Mouse (Mus musculus) CD4-positive, CD25-positive, alpha-beta regulatory T cell, adult 2 months (primary cell): Measurements from ENCODE around the gene Mtmr3.

Source experiments
- DNase-seq: peaks from one replicate; pipeline ENCODE4 v3.0.0-alpha.2; 2012; ENCODE audit warnings: low read depth, low spot score

Gene Mtmr3

DNA sequence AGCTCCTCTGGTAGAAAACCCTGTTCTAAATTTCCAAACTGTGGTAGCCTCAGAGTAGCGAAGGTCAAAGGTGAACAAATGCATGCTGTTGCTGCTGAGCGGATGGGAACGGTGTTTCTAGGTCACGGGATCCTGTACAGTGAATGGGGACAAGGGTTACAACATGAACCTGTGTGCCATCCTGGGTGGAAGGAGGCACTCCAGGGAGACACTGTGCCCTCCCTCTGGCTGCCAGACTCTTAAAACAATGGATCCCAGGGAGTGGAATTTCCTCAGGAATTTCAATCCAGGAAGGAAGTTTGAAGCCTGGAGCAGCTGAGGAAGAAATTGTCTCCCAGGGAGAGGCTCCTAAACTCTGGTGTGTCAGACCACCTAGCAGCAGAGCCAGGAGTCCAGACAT lies 128.5 kb downstream of the Mtmr3 start:
- DNase-seq: no peak

DNA sequence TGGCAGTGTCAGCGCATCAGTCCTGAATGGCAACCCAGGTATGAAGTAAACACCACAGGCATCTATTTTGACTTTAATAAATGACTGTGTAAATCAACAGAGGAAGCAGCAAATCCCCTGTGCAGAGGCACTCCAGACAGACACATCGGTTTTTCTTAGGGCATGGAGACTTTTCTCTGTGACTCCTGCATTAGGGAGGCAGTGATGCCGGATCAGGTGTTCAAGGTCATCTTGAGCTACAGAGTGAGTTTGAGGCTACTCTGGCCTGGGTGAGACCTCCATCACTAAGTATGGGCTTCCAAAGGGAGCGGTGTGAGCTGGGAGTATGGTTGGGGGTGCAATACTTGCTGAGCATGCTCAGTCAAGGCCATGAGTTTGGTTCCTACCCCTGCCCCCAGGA lies 130.0 kb downstream of the Mtmr3 start:
- no peak for DNase-seq

DNA sequence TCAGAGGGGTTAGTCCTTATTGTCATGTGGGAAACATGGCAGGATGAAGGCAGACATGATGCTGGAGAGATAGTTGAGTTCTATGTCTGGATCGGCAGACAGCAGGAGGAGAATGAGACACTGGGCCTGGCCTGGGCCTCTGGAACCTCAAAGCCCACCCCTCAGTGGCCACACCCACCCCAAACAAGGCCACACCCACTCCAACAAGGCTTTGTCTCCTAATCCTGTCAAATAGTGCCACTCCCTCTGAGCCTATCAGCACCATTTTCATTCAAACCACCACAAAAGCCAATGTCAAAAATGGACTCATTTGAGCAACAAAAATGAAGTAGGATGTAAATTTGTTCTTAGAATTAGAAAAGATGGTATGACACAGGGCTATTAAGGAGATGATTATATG lies 130.5 kb downstream of the Mtmr3 start:
- no peak for DNase-seq

DNA sequence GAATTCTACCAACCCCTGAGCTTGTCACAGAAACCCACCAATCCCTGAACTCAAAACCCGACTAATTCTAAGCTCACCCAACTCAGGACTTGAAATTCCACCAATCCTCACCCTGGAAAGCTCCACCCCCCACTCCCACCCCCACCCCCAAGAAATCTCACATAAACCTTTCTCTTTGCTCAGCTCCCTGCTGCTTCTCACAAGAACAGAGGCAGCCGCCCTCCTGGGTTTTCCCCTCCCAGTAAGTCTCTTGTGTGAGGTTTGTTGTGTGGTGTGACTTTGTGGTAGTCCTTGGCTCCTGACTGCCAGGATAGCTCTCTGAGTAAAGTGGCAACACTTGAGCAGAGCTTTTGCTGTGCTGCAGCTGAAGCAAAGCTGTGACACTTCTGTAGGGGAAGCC lies 131.8 kb downstream of the Mtmr3 start:
- peak; percentile 44 for DNase-seq

DNA sequence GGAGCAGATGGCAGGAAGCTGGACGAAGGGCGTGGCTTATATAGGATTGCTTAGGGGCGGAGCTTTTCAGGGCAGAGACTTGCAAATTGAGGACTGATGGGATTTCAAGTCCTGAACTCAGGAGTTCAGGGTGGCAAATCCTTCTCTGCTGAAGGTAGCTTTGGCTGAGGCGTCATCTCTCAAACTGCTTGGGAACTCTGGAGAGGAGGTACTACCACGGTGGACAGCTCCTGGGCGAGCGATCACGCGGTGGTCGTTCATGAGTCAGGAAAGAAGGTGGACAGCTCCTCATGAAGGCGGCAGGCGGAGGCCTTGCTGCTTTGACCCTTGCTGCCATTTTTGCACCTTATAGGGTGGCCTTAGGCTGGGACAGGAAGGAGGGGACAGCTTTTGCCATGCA lies 133.5 kb downstream of the Mtmr3 start:
- DNase-seq: no peak

DNA sequence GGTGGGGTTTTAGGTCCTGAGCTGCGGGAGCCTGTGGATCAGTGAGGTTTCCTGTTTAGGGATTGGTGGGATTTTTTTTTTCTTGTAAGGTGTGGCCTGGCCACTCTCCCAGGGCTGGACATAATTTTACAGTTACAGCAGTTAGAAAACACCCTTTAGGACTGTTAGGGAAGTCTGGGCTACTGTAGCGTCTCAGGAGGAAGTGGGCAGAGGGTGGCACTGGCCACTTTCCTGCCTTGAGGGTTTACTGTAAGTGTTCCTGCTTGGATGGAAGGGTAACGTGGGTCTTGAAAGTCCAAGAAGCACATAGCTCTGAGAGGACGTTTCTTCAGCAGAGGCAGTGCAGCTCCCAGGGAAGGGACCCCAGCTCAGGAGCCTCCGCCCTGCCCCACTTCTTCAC lies 134.0 kb downstream of the Mtmr3 start:
- no peak for DNase-seq

DNA sequence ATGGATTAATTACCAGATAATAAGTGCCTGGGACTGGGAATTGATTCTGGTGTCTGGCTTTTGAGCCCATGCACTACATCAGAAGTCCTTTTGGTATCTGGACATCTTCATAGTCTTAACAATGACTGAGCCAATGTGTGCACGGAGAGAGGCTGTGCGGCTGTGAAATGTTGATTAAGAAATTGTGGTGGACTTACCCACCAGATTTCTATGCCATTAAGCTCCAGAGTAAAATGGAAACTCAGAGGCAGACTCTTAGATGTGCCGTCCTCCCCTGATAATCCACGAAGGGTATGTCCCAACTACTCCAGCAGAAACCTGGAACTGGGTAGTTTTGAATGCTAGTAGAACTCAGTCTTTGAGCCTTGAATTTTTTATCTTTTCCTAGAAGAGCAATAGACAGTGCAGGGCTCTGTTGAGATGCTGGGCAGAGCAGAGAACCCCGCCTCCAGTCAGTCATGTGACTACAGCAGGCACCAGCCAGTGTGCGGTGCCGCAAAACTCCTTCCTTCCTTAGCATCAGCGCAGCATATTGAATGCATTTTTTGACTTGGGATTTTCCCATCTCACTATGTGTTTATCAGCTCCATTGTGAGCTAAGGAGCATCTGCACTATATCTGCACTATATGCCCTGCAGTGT lies 139.6 kb downstream of the Mtmr3 start:
- peak; percentile 32 for DNase-seq

DNA sequence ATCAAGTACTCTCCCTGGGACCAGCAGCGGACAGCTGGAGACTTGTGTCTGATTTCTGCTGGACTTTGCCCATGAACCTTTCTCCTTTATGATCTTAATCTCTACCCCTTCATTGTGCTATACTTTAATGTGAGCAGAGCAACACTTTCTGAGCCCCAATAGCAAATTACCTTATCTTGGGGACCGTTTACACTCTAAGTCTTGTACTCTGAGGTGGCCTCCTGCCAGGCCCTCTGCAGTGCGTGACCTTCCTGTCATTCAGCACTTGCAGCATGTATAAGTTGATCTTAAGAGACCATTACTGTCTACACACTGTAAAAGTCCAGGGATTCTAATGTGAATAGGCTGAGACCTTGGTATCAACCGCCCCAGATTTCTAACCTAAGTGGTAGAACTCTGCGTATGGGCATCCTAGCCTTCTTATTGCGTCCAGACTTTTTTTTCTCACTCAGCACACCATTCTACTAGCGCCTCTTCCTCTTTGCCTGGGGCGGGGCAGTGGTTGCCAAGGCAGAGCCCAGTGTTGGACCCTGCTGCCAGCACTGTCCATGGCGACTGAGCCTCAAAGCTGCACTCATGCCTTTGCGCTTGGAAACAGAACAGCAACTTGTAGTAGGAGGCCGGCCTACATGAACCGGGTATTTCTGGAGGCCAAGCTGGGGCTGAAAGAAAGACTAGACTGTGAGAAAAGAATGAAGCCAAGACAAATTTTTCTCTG lies 142.0 kb downstream of the Mtmr3 start:
- DNase-seq: no peak

- DNase-seq: peak; percentile 82
These were observed 143.5 kb downstream of the Mtmr3 start for GRCm38 (mm10) chr11:4451116-4451515.

GRCm38 (mm10) chr11:4446195-4446868 lies 148.3 kb downstream of the Mtmr3 start:
- DNase-seq: no peak

- no peak for DNase-seq
These were observed 152.4 kb downstream of the Mtmr3 start for GRCm38 (mm10) chr11:4442280-4442679.

DNA sequence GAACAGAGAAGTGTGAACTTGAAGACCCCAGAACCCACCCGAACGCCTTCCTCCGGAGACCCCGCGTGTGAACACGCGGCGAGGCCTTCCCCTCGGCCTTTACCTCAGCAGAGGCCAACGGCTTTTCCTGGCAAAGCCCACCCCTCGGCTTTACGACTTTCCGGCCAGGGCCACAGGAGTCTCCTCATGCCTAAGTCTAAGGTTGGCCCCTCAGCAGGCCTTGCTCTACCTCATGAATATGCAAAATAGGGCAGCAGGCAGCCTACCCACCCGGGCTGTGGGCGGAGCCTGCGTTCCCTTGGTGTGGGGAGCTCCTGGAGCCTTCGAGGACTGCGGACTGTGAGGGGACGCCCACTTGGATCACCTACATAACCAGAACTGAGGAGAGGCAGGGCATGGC lies 153.7 kb downstream of the Mtmr3 start, which contains the start of gene Hormad2:
Hormad2 (minus strand) TSS at position 128 of the 400 bp plus-strand sequence.
- DNase-seq: no peak

- no peak for DNase-seq
These were observed 156.5 kb downstream of the Mtmr3 start for GRCm38 (mm10) chr11:4438211-4438610.

GRCm38 (mm10) chr11:4437318-4437717 lies 157.3 kb downstream of the Mtmr3 start:
- DNase-seq: no peak

GRCm38 (mm10) chr11:4436631-4437030 lies 158.0 kb downstream of the Mtmr3 start:
- peak; percentile 66 for DNase-seq

GRCm38 (mm10) chr11:4434461-4434860 lies 160.2 kb downstream of the Mtmr3 start:
- no peak for DNase-seq
